Mouse (Mus musculus) embryo, embryonic 9.5 days (tissue): ENCODE results near the gene Tbc1d32.

Experiments used
- DNase-seq: peaks from one replicate; pipeline ENCODE4 v3.0.0-alpha.2; 2017; ENCODE audit errors: extremely low spot score

Gene Tbc1d32

GRCm38 (mm10) chr10:56114951-56115635, 113.4 kb downstream of the Tbc1d32 start:
- peak; percentile 86 for DNase-seq

- no peak for DNase-seq
Observed at GRCm38 (mm10) chr10:56106996-56107334, 121.5 kb downstream of the Tbc1d32 start.

GRCm38 (mm10) chr10:56106333-56106995, 122.0 kb downstream of the Tbc1d32 start, which contains the start of gene Msl3l2:
Msl3l2 (plus strand) TSS chr10:56106917.
- DNase-seq: peak; percentile 80

- no peak for DNase-seq
Observed at GRCm38 (mm10) chr10:56099641-56100310, 128.7 kb downstream of the Tbc1d32 start.

GRCm38 (mm10) chr10:56099126-56099525, 129.4 kb downstream of the Tbc1d32 start:
- DNase-seq: no peak

GRCm38 (mm10) chr10:56096757-56097156, 131.7 kb downstream of the Tbc1d32 start:
- DNase-seq: no peak

GRCm38 (mm10) chr10:56094586-56094985, 133.9 kb downstream of the Tbc1d32 start:
- DNase-seq: no peak

- no peak for DNase-seq
Observed at GRCm38 (mm10) chr10:56089714-56090113, 138.8 kb downstream of the Tbc1d32 start.

GRCm38 (mm10) chr10:56062746-56063145, 165.7 kb downstream of the Tbc1d32 start:
- no peak for DNase-seq

- no peak for DNase-seq
Observed at GRCm38 (mm10) chr10:56061238-56061830, 167.2 kb downstream of the Tbc1d32 start.

GRCm38 (mm10) chr10:56058979-56059422, 169.5 kb downstream of the Tbc1d32 start:
- DNase-seq: no peak

GRCm38 (mm10) chr10:56025400-56025799, 203.1 kb downstream of the Tbc1d32 start:
- no peak for DNase-seq

- DNase-seq: no peak
Observed at GRCm38 (mm10) chr10:56024579-56024978, 203.9 kb downstream of the Tbc1d32 start.

- peak; percentile 42 for DNase-seq
Observed at GRCm38 (mm10) chr10:55979898-55980521, 248.5 kb downstream of the Tbc1d32 start.

GRCm38 (mm10) chr10:55978001-55978400, 250.5 kb downstream of the Tbc1d32 start:
- DNase-seq: no peak
